Mouse (Mus musculus): ENCODE measurements around the gene Olfr231.

DNA sequence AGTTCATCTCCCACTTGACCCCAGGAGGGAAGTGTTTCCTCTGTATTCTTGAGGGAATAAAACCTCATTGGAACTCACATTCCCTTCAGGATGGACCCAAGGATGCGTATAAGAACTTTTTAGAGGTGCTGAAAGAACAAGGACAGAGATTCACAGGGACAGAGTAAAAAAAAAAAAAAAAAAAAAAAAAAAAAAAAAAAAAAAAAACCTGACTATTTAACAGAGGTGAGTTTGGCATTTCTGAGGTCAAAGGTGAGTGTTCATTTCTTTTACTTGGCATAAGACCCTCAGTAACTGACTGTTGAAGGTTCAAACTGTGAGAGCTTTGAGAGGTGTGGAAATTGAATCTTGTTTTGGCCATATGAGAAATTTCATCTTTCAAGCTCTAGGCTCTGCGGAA, 28.3 kb upstream of the Olfr231 start:
- no peak for TF ChIP-seq CTCF (IDR thresholded peaks at IDR 0.05; ENCODE audit: insufficient read depth, low read depth, low read length)
- no peak for TF ChIP-seq POLR2A (IDR thresholded peaks at IDR 0.05; ENCODE audit: insufficient read depth, low read depth, low read length)

Measured in olfactory bulb, adult 2 months (tissue).